Mouse (Mus musculus): ENCODE measurements at regions not wholly inside any gene's neighbourhood (a gene's known extent, or its start where the extent isn't known, plus 50 kb on each side); places are given as distances from the start of the nearest gene placed in this dataset.
A peak's percentile ranks its signal among the peaks of the same experiment; 100 is the strongest.

DNA sequence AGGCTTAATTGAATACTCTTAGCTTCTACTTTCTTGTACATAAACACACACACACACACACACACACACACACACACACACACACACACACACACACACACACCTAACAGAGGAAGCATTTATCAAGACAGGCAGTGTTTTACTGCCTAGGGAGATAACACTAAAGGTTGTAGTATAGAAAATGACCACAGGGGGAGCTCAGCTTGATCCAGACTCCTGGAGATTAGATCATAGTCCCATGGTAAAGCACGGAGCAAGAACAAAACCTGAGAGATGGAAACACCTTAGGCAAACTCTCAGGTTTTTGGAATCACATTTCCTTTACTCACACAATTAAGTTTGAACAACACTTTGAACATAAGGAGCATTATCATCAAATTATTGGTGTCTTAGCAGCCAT is 302.5 kb upstream of the Rnf219 start:
- WGBS, result 57% methylated on average over 1 of the region's 1 CpGs
- Histone ChIP-seq H3K4me1 (ENCODE audit: control insufficient read depth, insufficient read depth, low read length) (no peaks in the 10 kb centered on the region), H3K4me3 (replicated peaks; ENCODE audit: insufficient read depth, low read depth, low read length) (no peak overlapping the region), H3K27me3 (ENCODE audit: control insufficient read depth, insufficient read depth, low read length) (no peaks in the 10 kb centered on the region), H3K27ac (ENCODE audit: insufficient read depth, low read length) (no peak overlapping the region)
- TF ChIP-seq CTCF (IDR thresholded peaks at IDR 0.05; ENCODE audit: borderline replicate concordance, insufficient read depth, low read depth, low read length) (no peak), POLR2A (IDR thresholded peaks at IDR 0.05; ENCODE audit: borderline replicate concordance, insufficient read depth, low read length) (no peak)
- no peak for DNase-seq

- no peak for DNase-seq
- TF ChIP-seq POLR2A (IDR thresholded peaks at IDR 0.05; ENCODE audit: borderline replicate concordance, insufficient read depth, low read length) (no peak), CTCF (IDR thresholded peaks at IDR 0.05; ENCODE audit: borderline replicate concordance, insufficient read depth, low read depth, low read length) (no peak)
- no peaks in the 10 kb centered on the region for H3K4me1 ChIP-seq (ENCODE audit: control insufficient read depth, insufficient read depth, low read length)
- no peak overlapping the region for H3K27ac ChIP-seq (ENCODE audit: insufficient read depth, low read length)
- 75% methylated on average over 1 of the region's 1 CpGs for WGBS
- no peak overlapping the region for H3K4me3 ChIP-seq (replicated peaks; ENCODE audit: insufficient read depth, low read depth, low read length)
- no peaks in the 10 kb centered on the region for H3K27me3 ChIP-seq (ENCODE audit: control insufficient read depth, insufficient read depth, low read length)
These were observed 301.8 kb upstream of the Rnf219 start for GRCm38 (mm10) chr14:104824224-104824623.

DNA sequence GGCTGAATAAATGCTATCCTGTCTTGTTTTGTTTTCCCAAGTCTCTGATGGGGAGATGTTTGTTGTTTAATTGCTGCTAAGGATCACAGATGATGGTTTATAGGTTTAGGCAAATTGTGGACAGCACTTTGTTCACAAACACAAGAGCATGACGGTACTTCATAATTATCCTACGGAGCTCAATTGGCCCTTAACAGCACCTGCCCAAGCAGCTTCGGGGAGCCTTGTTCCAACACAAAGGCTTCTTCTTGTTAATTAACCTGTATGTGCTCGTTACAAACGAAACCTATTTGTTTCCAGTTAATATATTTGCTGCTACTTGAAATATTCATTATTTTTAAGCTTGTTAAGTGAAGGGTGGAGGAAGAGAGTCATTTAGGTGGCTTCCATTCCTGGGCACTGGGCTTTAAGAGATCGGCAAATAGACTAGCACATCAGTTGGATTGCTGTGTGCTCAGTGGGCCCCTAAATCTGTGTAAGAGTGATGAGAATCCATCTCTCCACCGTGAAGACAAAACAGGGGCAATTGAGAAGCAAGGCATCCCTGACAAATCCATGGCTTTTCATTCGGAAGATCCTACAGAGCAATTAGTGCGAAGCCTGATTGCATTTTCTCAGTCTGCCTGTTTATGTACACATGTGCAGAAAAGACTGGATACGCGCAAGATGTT is 299.6 kb upstream of the Rnf219 start:
- H3K4me3 ChIP-seq (replicated peaks; ENCODE audit: insufficient read depth, low read depth, low read length), result no peak overlapping the region
- WGBS, result 83% methylated on average over 11 of the region's 11 CpGs
- DNase-seq, result no peak
- no peaks in the 10 kb centered on the region for H3K4me1 ChIP-seq (ENCODE audit: control insufficient read depth, insufficient read depth, low read length)
- TF ChIP-seq CTCF (IDR thresholded peaks at IDR 0.05; ENCODE audit: borderline replicate concordance, insufficient read depth, low read depth, low read length), result no peak
- no peak for TF ChIP-seq POLR2A (IDR thresholded peaks at IDR 0.05; ENCODE audit: borderline replicate concordance, insufficient read depth, low read length)
- H3K27me3 ChIP-seq (ENCODE audit: control insufficient read depth, insufficient read depth, low read length), result no peaks in the 10 kb centered on the region
- no peak overlapping the region for H3K27ac ChIP-seq (ENCODE audit: insufficient read depth, low read length)

DNA sequence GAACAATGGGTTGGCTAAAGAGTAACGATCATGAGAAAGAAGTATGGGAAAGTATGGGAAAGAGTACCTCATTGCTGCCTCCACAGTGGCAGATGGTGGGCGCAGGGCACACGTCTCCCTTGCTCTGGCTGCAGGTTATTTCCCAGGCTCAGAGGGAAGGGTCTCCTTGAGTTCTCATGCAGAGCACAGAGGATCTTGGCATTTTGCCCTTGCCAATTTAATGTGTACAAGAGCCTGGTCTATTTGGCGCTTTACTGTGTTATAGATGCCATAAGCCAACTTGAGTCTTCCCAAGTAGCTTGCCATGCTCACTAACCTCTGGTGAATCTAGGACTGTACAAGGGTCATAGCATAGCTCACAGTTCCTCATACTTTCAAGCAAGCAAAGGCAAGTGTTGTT is 296.7 kb upstream of the Rnf219 start:
- WGBS, result 21% methylated on average over 4 of the region's 4 CpGs
- TF ChIP-seq CTCF (IDR thresholded peaks at IDR 0.05; ENCODE audit: borderline replicate concordance, insufficient read depth, low read depth, low read length) (no peak), POLR2A (IDR thresholded peaks at IDR 0.05; ENCODE audit: borderline replicate concordance, insufficient read depth, low read length) (no peak)
- Histone ChIP-seq H3K4me3 (replicated peaks; ENCODE audit: insufficient read depth, low read depth, low read length) (no peak overlapping the region), H3K4me1 (ENCODE audit: control insufficient read depth, insufficient read depth, low read length) (no peaks in the 10 kb centered on the region), H3K27ac (ENCODE audit: insufficient read depth, low read length) (no peak overlapping the region), H3K27me3 (ENCODE audit: control insufficient read depth, insufficient read depth, low read length) (no peaks in the 10 kb centered on the region)
- DNase-seq, result no peak

GRCm38 (mm10) chr14:104813977-104814584 is 291.6 kb upstream of the Rnf219 start:
- Histone ChIP-seq H3K4me3 (replicated peaks; ENCODE audit: insufficient read depth, low read depth, low read length) (no peak overlapping the region), H3K4me1 (ENCODE audit: control insufficient read depth, insufficient read depth, low read length) (no peaks in the 10 kb centered on the region), H3K27me3 (ENCODE audit: control insufficient read depth, insufficient read depth, low read length) (no peaks in the 10 kb centered on the region), H3K27ac (ENCODE audit: insufficient read depth, low read length) (no peak overlapping the region)
- 32% methylated on average over 10 of the region's 10 CpGs for WGBS
- TF ChIP-seq POLR2A (IDR thresholded peaks at IDR 0.05; ENCODE audit: borderline replicate concordance, insufficient read depth, low read length) (no peak), CTCF (IDR thresholded peaks at IDR 0.05; ENCODE audit: borderline replicate concordance, insufficient read depth, low read depth, low read length) (peak; percentile 3; the same call in 1 of the 2 replicates)
- peak; percentile 40 to 54 for DNase-seq

DNA sequence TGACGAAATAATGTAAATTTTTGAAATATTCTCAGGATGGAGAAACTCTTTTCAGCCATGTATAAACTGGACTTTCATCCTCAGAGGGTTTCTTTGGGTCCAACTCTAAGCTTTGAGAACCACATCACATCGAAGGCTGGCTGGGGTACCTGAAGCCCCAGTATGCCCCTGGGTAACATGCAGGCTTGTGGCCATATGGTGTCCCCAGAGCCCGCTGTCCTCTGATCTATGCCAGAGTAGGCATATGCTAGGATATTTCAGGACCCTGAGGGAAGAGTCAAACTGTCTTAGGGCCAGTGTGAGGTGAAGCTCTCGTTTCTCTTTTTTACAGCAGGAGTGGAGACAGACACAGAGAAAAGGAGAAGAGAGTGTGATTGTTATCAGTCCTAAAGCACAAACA is 289.6 kb upstream of the Rnf219 start:
- Histone ChIP-seq H3K27me3 (ENCODE audit: control insufficient read depth, insufficient read depth, low read length) (no peaks in the 10 kb centered on the region), H3K27ac (ENCODE audit: insufficient read depth, low read length) (no peak overlapping the region), H3K4me3 (replicated peaks; ENCODE audit: insufficient read depth, low read depth, low read length) (no peak overlapping the region), H3K4me1 (ENCODE audit: control insufficient read depth, insufficient read depth, low read length) (no peaks in the 10 kb centered on the region)
- WGBS, result 32% methylated on average over 4 of the region's 4 CpGs
- no peak for TF ChIP-seq POLR2A (IDR thresholded peaks at IDR 0.05; ENCODE audit: borderline replicate concordance, insufficient read depth, low read length)
- no peak for TF ChIP-seq CTCF (IDR thresholded peaks at IDR 0.05; ENCODE audit: borderline replicate concordance, insufficient read depth, low read depth, low read length)
- DNase-seq, result no peak

GRCm38 (mm10) chr14:104805332-104805731 is 282.9 kb upstream of the Rnf219 start:
- 83% methylated on average over 10 of the region's 10 CpGs for WGBS
- Histone ChIP-seq H3K4me1 (ENCODE audit: control insufficient read depth, insufficient read depth, low read length) (no peaks in the 10 kb centered on the region), H3K27ac (ENCODE audit: insufficient read depth, low read length) (no peak overlapping the region), H3K4me3 (replicated peaks; ENCODE audit: insufficient read depth, low read depth, low read length) (no peak overlapping the region), H3K27me3 (ENCODE audit: control insufficient read depth, insufficient read depth, low read length) (no peaks in the 10 kb centered on the region)
- TF ChIP-seq POLR2A (IDR thresholded peaks at IDR 0.05; ENCODE audit: borderline replicate concordance, insufficient read depth, low read length), result no peak
- no peak for TF ChIP-seq CTCF (IDR thresholded peaks at IDR 0.05; ENCODE audit: borderline replicate concordance, insufficient read depth, low read depth, low read length)
- no peak for DNase-seq

DNA sequence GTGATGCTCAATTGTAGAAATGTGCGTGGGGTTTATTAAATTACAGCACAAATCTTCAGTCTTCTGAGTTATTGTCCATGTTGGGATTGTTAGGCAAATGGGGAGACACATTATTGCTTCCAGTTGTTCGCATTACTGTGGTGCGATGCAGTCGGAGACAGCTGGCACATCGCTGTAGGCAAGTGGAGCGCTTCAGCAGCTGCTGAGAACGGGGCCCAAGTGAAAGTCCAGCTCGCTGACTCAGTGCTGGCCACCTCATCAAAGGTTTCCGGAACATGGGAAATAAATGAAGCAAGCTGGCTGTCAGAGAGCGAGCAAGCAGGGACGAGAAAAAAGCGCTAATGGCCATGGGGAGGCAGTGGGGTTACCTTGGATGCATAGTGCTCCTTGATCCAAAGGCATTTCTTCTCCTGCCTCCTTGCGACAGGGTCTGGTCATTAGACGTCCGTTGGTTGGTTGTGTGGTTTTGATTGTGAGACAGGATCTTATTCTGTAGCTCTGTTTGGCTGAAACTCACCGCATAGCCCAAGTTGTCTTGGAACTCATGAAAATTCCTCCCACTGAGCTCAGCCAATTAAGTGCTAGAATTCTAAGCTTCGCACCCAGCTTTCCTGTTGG is 274.0 kb upstream of the Rnf219 start:
- H3K27me3 ChIP-seq (ENCODE audit: control insufficient read depth, insufficient read depth, low read length), result no peaks in the 10 kb centered on the region; the same call in 1 of the 2 replicates
- H3K27ac ChIP-seq (ENCODE audit: insufficient read depth, low read length), result no peak overlapping the region
- DNase-seq, result no peak
- no peak for TF ChIP-seq CTCF (IDR thresholded peaks at IDR 0.05; ENCODE audit: borderline replicate concordance, insufficient read depth, low read depth, low read length)
- TF ChIP-seq POLR2A (IDR thresholded peaks at IDR 0.05; ENCODE audit: borderline replicate concordance, insufficient read depth, low read length), result no peak
- no peak overlapping the region for H3K4me3 ChIP-seq (replicated peaks; ENCODE audit: insufficient read depth, low read depth, low read length)
- no peaks in the 10 kb centered on the region for H3K4me1 ChIP-seq (ENCODE audit: control insufficient read depth, insufficient read depth, low read length)
- 83% methylated on average over 17 of the region's 17 CpGs for WGBS

All from cerebellum, adult 2 months (tissue).